Mouse (Mus musculus): ENCODE measurements around the gene 1700092M07Rik.
"Not testable (repeated sequence)": the region's sequence is repeated elsewhere in the genome, so short reads cannot be mapped to it uniquely, and the experiment has no call there.

The 1700092M07Rik gene

DNA sequence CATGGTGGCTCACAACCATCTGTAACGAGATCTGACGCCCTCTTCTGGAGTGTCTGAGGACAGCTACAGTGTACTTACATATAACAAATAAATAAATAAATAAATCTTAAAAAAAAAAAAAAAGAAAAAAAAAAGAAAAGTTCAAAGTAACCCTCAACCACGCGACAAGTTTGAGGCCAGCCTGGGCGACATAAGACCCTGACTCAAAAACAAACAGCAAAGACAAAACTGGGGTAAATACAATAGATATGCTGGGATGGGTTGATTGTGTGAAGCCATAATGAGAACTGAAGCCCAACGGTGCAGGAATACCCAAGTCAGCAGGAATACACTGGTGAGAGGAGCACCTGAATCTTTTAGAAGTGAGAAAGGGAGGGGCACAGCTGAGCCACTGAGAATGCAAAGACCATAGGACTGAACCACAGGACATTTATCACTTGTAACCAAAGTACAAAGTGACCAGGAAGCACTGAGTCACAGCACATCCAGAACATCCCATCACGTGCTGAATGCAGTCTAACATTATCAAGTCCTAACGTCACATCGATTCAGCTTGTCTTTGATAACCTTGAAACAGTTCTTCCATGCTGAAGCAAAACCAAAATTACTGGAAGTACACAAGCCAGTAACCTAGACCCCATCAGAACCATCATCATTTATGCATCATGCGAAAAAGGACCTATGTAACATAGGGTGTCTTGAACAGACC, 23.6 kb upstream of the 1700092M07Rik start:
- in situ Hi-C loops (cut with MboI): no loop called here

DNA sequence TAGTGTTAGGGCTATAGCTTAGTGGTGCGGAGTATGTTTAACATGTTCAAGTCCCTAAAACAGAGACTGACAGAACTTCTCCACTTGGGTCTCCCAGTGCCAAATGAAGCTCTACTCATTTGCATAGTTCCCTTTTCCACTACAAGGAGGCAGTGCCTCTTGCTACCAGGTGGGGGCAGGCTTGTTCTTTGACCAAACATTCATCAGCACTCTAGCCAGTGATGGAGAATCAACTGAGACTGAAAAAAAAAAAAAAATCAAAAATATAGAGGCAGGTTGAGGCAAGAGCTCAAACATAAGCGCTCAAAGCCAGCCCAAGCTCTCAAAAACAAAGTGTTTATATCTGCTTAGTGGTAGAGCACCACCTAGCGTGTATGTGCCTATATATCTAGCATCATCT, 22.2 kb upstream of the 1700092M07Rik start:
- in situ Hi-C loops (cut with MboI): no loop called here

GRCm38 (mm10) chr19:8719037-8719436, 21.5 kb upstream of the 1700092M07Rik start:
- in situ Hi-C loops (cut with MboI): not testable (repeated sequence)

- in situ Hi-C loops (cut with MboI): no loop called here
These were observed 19.1 kb upstream of the 1700092M07Rik start for GRCm38 (mm10) chr19:8721378-8721777.

DNA sequence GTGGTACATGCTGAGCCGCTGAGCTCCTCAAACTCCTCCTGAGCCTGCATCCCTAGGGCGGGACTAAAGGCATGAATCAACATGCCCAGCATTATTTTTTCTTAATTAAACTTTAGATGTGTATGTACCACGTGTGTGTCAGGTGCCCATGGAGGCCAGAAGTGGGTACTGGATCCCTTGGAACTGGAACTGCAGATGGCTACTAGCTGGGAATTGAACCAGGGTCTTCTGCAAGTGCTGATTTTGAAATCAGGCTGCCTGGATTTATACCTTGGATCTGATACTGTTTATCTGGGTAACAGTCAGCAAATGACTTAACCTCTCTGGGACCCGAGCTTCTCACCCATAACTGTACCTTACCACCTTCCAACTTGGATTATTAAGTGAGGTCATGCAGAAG, 18.5 kb upstream of the 1700092M07Rik start:
- in situ Hi-C loops (cut with MboI): no loop called here

- in situ Hi-C loops (cut with MboI): no loop called here
These were observed 18.0 kb upstream of the 1700092M07Rik start for GRCm38 (mm10) chr19:8722559-8722906.

GRCm38 (mm10) chr19:8722907-8723573, 17.5 kb upstream of the 1700092M07Rik start, which contains the start of gene Slc3a2:
Slc3a2 (minus strand) TSS chr19:8723369.
- in situ Hi-C loops (cut with MboI): no loop called here

- in situ Hi-C loops (cut with MboI): no loop called here
These were observed 16.8 kb upstream of the 1700092M07Rik start for GRCm38 (mm10) chr19:8723574-8724346.

DNA sequence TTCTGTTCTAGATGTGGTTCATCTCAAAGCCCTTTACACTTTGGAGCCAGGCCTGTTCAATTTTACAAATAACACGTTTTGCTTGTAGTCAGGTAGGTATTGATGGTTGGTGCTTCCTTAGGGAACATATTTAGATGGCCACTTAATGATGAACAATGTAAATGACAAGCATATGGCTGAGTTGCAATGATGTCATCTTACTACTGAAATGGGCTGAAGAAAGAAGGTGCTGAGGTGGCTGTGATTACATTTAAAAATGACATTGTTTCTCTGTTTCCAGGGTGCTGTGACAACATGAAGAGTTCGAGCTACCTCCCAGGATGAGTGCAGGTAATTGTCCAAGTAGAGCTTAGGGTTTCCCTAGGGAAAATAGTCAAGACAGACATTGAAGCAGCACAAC, 16.1 kb upstream of the 1700092M07Rik start:
- in situ Hi-C loops (cut with MboI): no loop called here

- in situ Hi-C loops (cut with MboI): no loop called here
These were observed 15.4 kb upstream of the 1700092M07Rik start for GRCm38 (mm10) chr19:8725081-8725613.

GRCm38 (mm10) chr19:8726609-8727390, 13.7 kb upstream of the 1700092M07Rik start:
- in situ Hi-C loops (cut with MboI): no loop called here

DNA sequence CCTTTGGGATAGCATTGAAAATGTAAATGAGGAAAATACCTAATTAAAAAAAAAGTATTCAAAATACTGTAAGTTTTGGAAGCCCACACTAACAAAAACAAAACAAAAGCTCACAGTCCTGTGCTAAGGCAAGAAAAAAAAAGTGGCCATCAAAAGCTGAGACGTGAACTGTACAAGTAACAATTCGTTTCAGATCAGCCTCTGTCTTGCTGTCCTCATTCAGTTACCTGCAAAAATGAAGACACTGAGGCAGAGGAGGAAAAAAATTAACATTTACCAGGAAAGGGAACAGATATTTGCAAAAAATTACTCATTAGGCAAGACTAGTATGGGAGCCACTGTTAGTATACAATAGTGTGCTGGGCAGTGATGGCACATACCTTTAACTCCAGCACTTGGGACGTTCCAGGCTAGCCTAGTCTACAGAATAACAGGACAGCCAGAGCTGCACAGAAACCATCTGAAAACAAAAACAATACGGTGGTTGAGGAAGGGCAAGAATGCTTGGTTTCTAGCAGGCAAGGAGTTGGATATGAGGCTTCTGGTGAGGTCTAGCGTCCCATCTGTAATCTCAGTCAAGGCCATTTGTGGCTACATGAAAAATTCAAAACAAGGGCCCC, 12.9 kb upstream of the 1700092M07Rik start:
- in situ Hi-C loops (cut with MboI): no loop called here

DNA sequence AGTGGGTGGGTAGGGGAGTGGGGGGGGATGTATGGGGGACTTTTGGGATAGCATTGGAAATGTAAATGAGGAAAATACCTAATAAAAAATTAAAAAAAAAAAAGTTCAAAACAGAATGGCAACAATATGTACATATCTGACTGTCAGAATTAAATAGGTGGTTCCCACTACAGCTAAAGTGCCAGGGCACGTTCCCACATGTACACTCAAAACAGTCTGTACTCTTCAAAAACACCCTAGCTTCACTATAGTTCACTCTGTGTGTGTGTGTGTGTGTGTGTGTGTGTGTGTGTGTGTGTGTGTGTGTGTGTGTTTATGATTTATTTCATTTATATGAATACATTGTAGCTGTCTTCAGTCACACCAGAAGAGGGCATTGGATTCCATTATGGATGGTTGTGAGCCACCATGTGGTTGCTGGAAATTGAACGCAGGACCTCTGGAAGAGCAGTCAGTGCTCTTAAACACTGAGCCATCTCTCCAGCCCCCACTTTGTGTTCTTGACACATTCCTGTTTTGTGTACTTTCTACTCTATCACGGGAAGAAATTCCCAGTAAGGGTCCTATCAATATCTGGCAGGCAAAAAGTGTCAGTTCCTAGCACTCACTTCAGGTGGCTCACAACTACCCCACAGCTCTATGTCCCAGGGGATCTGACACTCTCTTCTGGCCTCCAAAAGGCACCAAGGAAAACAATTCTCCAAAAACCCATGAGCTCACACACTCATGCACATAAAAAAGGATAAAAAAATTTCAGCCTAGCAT, 12.0 kb upstream of the 1700092M07Rik start:
- in situ Hi-C loops (cut with MboI): not testable (repeated sequence)

DNA sequence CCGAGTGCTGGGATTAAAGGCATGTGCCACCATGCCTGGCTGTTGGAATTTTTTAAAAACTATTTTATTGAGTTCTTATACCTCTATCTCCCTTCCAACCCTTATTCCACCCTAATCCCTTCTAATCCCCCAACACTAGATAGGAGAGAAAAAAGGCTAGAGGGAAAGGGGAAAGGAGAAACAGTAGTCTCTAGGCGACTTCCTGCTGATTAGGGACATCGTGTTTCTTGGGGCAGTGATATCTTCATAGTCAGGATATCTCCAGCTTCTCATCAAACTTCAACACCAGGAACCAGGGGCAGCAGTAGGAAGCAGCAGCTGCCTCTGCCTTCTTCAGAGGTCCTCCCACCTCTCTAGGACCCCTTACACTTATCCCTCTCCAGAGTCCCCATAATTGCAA, 6.2 kb upstream of the 1700092M07Rik start:
- in situ Hi-C loops (cut with MboI): no loop called here

- in situ Hi-C loops (cut with MboI): no loop called here
These were observed 4.9 kb upstream of the 1700092M07Rik start, which contains the start of gene Wdr74 for GRCm38 (mm10) chr19:8735389-8736159. Wdr74 (plus strand) TSS chr19:8735827.

GRCm38 (mm10) chr19:8736160-8736467, 4.4 kb upstream of the 1700092M07Rik start:
- in situ Hi-C loops (cut with MboI): no loop called here

DNA sequence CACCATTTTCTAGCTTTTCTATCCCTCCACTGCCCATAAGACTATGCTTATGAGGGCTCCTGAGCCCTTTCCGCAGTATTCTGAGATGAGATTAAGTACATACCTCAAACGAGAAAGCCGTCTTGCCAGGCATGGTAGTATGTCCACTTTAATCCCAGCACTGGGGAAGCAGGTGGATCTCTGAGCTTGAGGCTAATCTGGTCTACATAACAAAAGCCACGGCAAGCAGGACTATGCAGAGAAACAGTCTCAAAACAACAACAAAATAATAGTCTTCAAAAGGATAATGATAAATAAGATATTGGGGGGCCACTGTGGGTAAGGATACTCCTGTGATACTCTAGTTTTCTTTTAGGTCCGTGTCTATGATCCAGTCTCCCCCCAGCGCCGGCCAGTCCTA, 1.6 kb upstream of the 1700092M07Rik start:
- in situ Hi-C loops (cut with MboI): no loop called here

- in situ Hi-C loops (cut with MboI): no loop called here
These were observed 872 bp upstream of the 1700092M07Rik start for GRCm38 (mm10) chr19:8739646-8740045.

GRCm38 (mm10) chr19:8741243-8741869, 838 bp downstream of the 1700092M07Rik start, which contains the start of gene Stx5a:
Stx5a (plus strand) TSS chr19:8741413.
- in situ Hi-C loops (cut with MboI): no loop called here
